Mouse (Mus musculus): ENCODE measurements around the gene Tmem252.
A peak's percentile ranks its signal among the peaks of the same experiment; 100 is the strongest.

Tmem252 gene

DNA sequence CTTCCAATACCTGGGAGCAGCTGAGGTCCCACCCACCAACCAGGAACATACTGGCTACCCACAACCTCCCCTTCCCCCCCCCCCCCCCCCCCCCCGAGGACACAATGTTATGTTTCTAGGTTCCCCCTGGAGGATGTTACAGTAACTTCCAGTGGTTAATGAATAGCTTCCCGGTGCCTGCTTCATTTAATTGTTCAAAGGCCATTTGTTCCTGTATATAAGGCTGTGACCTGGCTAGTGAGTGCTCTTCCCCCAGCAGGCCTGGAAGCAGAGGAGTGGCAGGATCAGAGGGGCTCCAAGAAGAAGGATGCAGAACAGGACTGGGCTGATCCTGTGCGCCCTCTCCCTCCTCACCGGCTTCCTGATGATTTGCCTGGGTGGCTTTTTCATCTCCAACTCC is at the start of gene Tmem252:
Gene Tmem252 (plus strand): TSS at position 247 of the 400 bp plus-strand sequence.
- DNase-seq (ENCODE audit: low spot score in 2 of 2), result no peak

DNA sequence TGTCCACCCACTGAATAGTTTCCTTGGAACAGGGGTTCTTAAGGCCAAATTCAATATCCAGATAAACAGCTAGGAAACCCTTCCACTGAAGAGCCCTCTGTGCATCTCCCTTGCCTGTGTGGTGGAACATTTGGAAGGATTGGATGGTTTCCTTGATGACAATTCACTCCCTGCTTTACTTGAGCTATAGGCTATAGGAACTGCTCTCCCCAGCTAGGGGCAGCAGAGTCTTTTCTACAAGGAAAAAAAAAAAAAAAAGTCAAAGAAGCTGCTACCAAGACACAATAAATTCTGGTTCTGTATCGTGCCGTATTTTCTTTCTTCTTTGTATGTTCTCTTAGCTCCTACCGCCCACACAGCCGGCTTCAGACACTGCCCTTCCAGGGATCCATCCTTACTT is 45.8 kb upstream of the Tmem252 start:
- no peak for DNase-seq (ENCODE audit: low spot score in 2 of 2)

DNA sequence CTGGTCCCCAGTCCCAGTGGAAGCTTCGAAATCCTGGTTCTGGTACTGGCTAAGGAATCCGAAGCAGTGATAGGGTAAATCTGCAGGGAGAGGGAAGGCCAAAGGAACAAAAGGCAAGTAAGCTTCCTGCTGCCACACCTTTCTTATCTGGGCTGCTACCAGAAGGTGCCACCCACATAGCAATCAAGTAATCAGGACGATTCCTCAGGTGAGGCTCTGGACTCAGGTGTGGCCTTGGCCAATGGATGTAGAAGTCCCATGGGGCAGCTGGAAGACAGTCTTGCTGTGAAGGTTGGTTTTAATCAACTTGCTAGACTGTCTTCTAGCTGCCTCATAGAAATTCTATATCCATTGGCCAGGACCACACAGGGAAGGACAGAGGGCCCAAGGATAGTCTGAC is 40.8 kb upstream of the Tmem252 start:
- no peak for DNase-seq (ENCODE audit: low spot score in 2 of 2)

DNA sequence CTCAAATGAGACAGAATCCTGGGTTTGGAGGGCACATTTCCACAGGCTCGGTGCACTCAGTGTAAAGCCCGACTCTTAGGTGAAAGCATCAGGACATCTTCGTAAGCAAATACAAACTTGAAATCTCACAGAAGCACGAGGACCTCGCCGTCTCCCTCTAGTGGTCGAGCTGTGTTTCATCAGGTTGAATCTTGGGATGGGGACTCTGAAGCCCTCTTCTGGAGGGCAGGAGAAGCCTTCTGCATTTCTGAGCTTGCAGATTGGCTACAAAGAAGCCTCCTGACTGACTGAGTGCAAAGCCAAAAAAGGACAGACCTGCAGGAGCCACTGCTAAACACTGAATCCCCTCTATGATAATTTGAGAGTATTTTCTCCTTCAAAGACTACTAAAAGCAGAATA is 39.2 kb upstream of the Tmem252 start:
- DNase-seq (ENCODE audit: low spot score in 2 of 2), result peak; percentile 63 to 78

DNA sequence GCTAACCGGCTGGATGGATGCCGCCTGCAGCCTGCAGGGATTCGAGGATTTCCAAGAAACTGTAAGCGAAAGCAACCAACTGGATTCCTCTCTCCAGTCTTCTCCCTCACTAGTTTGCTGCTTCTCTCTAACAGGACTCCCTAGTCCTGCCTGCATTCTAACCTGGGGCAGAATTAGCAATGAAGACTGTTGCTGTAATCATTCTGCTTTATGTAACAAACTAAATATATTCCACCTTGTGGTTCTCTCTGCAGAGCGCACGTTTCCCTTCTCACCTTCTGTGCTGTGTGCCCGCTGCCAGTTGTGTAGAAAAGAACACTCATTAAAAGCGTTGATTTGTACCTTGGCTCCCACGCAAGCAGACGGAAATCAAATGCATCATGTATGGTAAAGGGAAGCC is 37.2 kb upstream of the Tmem252 start:
- peak; percentile 22 to 35 for DNase-seq (ENCODE audit: low spot score in 2 of 2)

DNA sequence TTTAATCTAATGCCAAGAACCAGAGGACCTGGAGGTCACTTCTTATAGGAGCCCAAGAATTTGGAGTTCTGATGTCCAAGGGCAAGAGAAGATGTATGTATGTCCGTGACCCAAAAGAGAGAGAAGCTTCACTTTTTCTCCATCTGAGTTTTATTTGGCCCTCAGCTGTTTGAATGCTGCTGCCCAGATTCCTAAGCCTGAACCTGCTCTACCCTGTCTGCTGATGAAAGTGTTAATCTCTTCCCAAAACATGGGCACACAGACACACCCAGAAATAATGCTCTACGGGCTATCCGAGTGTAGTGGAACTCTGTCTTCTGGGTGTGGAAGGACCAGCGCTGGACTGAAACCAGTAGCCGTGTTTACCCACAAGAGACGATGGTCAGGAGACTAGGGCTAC is 35.8 kb upstream of the Tmem252 start:
- no peak for DNase-seq (ENCODE audit: low spot score in 2 of 2)

DNA sequence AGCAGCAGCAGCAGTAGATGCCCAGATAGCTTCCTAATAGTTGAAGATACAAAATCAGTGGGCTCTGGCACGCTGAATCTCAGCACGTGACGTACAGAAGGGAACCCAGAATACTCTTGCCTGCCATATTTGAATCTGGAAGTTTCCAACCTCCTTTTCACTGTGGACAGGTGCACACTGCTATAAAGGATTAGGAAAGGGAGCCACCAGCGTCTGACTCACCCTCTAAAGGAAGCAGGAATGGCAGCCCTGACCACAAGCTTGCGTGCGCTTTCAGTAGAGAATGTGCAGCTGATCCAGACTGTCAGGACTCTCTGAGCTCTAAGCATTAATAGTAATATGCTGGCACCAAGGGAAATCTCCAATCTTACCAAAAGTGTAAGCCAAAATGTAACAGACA is 32.8 kb upstream of the Tmem252 start:
- DNase-seq (ENCODE audit: low spot score in 2 of 2), result no peak

DNA sequence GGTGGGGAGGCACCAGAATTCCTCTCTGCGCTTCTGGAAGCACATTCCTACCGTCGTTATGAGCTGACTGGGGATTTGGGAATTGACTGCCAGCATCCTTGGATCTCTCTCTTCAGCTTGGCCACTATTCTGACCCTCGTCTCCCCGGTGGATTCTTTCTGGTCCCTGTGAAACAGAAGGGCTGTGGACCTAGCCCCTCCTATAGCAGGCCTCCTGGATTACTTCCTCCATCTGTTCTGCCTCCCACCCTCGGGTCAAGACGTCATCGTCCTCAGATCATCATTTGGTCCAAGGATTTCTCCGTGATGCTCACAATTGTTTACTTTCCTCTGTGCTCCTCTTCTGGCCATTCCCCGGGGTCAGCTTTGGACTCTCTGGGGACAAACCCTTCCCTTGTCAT is 28.8 kb upstream of the Tmem252 start:
- no peak for DNase-seq (ENCODE audit: low spot score in 2 of 2)

DNA sequence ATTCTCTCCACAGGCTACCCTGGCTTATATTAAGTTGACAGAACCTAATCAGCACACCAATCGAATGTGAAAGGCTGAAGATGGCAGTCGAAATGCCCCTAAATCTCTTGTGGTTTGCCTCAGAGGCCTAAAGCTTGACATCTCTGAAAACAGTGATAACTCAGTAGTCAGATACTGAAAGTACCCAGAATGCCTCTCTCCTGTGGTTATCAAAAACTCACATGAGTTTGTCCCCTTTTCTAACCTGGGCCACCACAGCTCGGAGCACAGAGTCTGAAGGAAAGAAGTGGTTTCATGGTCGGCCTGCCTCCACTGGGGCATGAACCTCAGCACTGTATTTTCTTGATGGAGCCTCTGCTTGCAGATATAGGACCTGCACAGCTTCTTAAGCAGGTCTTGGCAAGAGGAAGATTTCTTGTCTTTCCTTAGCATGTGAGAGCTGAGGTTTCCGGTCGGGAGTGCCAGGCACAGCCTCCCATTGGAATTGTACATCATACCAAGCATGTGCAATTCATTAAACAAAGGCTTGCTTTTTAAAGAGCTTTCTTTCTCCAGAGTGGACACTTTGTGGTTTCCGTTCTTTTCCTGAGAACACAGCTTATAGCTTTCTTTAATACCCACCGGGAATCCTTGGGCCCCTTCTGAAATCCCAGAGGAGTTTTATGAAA is 27.5 kb upstream of the Tmem252 start:
- DNase-seq (ENCODE audit: low spot score in 2 of 2), result no peak

DNA sequence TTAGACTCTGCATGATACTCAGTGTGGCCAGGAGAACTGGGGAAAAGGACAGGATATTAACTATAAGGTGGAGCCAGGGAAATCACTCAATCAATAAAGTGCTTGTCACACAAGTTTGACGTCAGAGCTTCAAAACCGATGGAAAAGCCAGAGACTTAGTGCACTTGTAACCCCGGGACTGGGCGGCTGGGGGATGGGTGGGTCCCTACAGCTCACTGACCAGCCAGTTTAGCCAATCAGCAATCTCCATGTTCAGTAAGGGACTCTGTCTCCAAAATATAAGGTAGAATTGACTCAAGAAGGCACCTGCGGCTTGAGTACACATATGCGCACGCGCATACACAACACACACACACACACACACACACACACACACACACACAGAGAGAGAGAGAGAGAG is 25.8 kb upstream of the Tmem252 start:
- no peak for DNase-seq (ENCODE audit: low spot score in 2 of 2)

DNA sequence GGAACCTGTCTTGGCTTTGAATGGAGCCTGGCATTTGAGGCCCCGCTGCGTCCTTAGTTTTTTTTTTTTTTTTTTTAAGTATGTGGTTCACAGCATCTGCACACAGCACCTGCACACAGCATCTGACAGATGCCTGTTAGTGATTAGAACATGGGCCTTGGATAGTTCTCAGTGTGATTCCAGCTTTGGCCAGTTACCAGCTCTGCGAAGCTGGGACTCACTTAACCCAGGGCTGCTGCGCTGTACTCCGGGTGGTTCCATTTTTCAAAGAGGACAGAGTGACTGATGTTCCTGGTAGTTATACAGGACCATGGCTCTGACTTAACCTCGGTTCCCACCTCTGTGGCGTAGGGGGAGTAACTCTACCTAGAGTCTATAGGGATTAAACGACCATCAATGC is 23.4 kb upstream of the Tmem252 start:
- DNase-seq (ENCODE audit: low spot score in 2 of 2), result no peak

DNA sequence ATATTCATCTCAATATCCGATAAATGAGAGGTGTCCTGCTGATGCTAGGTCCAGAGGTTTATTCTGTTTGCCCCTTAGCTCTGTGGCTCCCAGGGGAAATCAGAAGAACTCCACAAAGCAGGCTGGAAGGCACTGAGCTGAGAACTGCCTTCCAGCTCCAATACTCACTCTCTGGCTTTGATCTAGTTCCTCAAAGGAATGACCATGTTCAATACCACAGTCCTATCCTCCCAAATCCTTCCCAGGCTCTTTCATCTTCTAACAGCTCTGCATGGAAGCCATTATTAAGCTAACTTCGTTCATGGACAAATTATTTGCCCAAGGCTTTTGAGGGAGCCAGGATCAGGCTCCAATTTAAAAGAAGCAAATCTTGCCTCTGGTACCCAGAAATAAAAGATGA is 22.2 kb upstream of the Tmem252 start:
- no peak for DNase-seq (ENCODE audit: low spot score in 2 of 2)

DNA sequence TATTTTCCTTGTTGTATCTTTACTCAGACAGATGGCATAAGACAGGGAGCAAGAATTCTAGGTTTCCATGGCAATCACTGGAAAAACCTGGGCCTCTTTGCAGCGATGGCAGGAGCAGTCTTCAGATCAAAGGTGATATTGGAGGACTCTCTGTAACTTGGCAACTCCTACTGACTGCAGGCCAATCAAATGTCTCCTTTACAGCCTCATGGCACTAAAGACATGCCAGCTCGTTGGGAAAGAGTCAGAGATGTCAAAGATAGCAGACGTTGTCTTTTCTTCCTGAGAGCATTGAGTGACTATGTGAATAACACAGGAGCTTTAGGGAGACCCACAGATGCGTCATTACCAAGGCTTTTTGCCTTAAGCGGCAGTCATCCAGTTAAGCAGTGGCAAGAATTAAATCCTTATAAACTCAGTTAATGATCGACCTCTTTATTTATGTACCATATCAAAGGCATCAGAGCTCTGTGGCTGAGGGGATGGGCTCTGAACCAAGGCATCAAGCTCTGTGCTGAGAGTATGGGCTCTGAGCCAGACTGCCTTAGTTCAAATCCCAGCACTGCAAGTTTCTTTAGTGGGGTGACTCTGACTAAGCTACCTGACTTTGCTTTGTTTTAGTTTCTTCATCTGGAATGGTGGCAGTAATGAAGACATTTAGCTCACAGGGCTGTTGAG is 21.3 kb upstream of the Tmem252 start:
- DNase-seq (ENCODE audit: low spot score in 2 of 2), result no peak

DNA sequence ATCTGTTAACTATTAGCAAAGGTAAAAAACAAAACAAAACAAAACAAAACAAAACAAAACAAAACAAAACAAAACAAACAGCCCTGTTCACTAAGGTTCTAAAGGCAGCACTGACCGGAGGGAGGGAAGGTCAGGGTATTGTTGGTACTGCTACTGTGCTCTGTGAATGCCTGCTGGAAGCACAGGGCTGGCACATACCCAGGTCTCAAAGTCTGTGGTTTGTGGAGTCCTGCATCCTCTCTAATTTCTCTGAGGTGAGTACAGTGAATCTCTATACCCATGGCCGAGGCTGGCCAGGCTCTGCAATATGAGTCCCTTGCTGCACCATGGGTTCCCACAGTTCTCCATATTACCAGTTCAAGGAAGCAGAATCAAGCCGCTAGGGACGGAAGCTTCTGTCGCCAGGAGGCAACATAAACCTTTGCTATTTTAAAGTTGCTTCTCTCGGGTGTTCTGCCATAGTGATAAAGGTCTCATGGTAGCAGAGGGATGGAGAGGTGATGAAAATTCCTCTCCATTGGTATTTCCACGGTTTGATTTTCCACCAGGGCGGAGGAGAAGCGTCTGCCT is 20.5 kb upstream of the Tmem252 start:
- DNase-seq (ENCODE audit: low spot score in 2 of 2), result no peak

DNA sequence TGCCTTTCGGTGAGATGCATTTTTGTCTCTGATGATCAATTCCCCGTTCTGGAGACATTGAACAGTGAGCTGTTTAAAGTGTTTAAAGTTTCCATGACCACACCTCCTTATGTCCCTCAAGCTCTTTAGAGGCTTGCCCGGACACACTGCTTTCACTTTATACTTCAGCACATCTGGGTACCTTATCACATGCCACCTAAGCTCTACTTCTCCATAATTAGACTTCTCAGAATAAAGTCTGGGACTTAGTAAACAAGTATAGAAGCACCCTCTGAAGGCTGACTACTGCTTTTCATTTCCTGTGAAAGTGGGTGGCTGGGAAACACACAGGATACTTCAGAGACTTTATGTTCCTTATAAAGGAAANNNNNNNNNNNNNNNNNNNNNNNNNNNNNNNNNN is 16.8 kb upstream of the Tmem252 start:
- DNase-seq (ENCODE audit: low spot score in 2 of 2), result no peak

DNA sequence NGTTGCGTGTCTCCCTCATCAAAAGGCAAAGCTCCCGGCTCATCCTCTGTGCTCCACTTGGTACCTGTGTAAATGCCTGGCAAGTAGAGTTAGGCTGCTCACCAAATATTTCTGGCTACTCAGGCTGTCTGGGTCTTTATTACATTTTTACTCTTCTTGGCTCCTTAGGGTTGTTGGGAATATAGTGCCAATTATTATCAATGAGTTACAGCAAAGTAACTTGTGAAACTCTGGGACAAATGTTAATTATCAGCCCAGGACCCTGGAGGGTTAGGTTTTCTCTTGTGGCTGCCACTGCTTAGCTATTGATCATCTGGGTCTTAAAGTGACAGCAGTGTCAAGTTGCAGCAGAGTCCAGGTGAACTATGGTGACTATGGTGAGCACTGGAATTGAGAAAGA is 11.5 kb upstream of the Tmem252 start:
- no peak for DNase-seq (ENCODE audit: low spot score in 2 of 2)

DNA sequence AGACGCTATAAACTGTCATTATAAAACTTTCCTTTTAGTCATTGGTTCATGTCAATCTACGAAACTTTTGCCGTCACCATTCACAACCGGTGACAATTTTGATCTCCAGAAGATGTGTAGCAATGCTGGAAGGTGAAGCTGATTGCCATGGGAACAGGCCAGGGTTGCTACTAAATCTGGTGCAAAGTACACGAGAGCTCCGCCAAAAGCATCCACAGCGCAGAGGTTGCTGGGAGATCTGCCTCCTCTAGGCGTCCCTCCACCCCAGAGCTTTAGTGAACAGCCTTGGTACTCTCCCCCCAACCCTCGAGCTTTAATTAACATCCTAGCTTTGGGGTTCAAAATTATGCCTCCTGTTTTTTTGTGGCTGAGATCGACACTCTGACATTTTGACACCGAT is 8.0 kb upstream of the Tmem252 start:
- DNase-seq (ENCODE audit: low spot score in 2 of 2), result no peak

DNA sequence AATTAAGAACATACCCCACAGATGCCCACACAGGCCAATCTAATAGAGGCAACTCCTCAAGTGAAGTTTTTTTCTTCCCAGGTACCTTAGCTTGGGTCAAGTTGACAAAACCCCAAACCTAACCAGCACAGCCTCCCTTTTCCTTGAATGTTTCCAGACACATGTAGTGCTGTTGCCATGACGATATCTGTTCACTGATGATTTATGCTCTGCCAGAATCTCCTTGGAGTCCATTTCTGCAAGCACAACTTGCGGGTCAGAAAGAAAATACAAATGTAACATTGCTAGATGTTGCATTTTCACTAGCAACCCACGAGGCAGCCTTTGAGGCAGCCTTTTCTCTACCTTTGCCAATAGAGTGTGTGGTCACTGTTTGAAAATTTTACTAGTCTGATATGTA is 6.3 kb upstream of the Tmem252 start:
- DNase-seq (ENCODE audit: low spot score in 2 of 2), result no peak

DNA sequence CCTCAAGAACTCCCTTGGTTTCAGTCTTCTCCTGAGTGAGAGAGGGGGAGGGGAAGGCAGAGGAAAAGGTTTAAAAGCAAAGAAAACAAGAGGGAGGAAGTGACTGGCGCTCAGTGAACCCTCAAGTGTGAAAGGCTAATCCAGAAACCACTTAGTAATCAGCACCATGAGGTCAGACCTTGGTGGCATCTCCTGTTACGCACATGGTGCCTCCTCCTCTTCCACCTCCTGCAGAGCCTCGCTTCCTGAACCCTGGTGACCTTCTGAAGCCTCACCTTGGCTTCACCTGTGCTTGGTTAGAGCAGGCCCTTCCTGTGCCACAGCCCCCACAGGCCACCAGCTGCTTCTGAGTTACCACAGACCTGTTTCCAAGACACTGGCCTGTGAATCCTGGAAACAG is 2.2 kb upstream of the Tmem252 start:
- DNase-seq (ENCODE audit: low spot score in 2 of 2), result no peak

DNA sequence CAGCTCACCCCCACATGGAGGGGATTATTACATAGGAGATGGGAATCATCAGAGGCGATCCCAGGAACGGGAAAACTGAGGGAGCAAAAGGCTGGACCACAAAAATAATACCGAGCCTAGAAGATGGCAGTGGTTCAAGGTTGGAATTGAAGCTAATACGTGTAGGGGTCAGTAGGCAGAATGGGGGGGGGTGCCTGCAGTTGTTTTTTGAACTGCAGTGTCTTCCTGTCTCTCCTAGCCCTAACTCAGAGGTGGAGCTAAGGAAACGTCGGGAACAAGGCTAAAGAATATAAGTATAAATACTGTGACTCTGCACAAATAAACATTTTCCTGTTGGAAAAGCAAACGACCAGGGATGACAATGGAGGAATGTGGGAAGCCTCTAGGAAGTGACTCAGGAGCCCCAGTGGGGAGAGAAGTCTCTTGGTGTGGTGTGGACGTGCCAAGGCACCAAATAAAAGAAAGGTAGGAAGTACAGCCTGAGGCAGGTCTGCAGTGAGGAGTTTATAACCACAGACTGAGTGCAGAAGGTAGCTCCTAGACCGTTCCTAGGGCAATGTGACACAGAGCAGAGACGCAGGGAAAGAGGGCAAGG is 1.3 kb upstream of the Tmem252 start:
- no peak for DNase-seq (ENCODE audit: low spot score in 2 of 2)

DNA sequence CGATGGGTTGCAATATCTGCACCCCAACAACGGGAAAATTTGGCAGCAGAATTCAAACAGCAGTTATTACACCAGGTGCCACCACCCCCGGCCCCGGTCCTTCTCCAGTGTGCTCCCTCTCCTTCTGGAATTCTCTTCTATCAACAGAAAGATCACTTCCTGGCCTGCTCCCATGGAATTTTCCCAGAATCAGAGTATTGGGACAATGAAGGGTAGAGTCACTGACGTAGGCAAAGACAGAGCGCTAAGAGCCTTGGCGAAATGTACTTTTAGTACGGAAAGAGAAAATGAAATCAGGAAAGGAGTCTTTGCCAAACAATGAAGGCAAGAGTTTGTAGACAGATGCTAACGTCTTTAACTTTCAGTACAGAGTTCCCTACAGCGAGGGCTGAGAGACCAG is 477 bp upstream of the Tmem252 start:
- no peak for DNase-seq (ENCODE audit: low spot score in 2 of 2)

DNA sequence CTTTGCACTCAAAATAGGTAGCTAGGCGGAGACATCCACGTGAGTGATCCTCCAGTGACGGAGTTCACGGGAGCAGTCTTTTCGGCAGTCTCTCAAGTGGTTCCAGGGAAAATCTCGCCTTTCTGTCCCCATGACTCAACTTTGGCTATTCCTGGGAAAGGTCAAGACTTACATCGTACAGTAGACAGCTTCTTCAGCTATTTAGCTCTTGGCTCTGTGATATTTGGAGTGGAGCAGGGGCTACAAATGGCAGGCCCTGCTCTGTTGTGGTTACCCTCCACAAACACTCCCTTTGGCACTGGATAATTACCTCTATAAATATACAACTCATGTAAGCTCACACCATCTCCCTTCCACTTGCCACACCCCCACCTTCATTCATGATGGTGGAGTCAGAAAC is 2.6 kb downstream of the Tmem252 start:
- no peak for DNase-seq (ENCODE audit: low spot score in 2 of 2)
